8 mouse cellular contexts compared by ENCODE assay signal in the genomic region with DNA sequence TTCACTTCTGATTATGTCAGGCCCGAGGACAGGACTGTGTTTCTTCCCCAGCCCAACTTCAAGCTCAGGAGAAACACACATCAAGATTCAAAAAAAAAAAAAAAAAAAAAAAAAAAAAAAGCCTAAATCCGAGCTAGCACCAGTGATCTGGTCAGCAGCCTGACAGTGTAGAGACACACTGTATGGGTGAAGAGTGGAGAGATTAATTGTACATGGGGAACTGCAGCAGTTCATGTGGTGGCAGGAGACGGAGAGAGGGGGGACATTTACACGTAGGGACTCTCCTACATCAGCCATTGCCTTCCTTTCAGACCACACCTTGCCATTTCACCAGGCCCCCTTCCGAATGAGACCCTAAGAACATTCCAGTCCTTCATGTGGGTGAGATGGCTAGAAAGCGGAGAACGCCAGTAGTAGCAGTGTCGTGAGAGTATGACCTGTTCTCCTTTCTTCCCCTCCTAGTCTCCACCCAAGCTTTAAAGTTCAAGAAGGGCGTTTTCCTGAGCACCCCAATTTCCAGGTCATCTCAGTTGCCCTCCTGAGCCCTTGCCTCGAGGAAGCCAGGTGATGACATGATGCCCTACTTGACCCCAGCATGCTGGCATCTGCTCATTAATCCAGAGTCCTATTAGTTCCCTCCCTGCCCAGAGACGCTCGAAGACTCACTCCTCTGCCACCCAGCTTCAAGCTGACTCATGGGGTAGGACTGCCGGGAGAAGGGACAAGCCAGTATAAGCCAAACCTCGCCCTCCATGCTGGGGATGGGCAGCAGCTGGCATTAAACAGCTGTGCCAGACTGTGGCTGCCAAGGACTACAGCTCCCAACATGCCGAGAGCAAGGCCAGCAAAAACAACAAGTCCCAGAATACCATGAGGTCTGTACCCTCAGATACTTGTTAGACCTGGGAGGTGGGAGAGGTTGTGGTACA. TPM values are rescaled to one million over a fixed set of nuclear protein-coding genes. Genes with fewer than 3 reads are reported as not detected.
A peak's percentile ranks its signal among the peaks of the same experiment; 100 is the strongest.
DNase-seq lines count a peak whose midpoint lies in the region; ATAC-seq and TF ChIP-seq lines count a peak whose summit lies in the region.

No protein-coding gene starts in this region.

- no peaks in the 10 kb centered on the region for H3K9me3 ChIP-seq in kidney, embryonic 16.5 days (ENCODE audit: low read length)
- H3K9me3 ChIP-seq in liver, embryonic 16.5 days (replicated peaks; ENCODE audit: control insufficient read depth, low read length), result no peaks in the 10 kb centered on the region

- H3K4me2 ChIP-seq in kidney, embryonic 16.5 days (replicated peaks; ENCODE audit: low read depth, low read length), result peak overlapping the region; percentile 86
- H3K4me2 ChIP-seq in liver, embryonic 16.5 days (ENCODE audit: low read depth, low read length), result peak overlapping the region; percentile 83

- WGBS in heart, adult 2 months, result 37% methylated on average over 15 of the region's 15 CpGs
- WGBS in kidney, embryonic 16.5 days, result 49% methylated on average over 15 of the region's 15 CpGs
- 42% methylated on average over 15 of the region's 15 CpGs for WGBS in liver, embryonic 16.5 days (ENCODE audit: insufficient replicate concordance)
- WGBS in thymus, adult 2 months, result 79% methylated on average over 15 of the region's 15 CpGs

- ATAC-seq in kidney, embryonic 16.5 days (ENCODE audit: low FRiP score, low TSS enrichment), result no peak
- peak; percentile 17 for ATAC-seq in liver, embryonic 16.5 days (ENCODE audit: low read depth)

- no peaks in the 10 kb centered on the region for H3K27me3 ChIP-seq in heart, adult 2 months (ENCODE audit: control insufficient read depth, insufficient read depth, low read length)
- no peaks in the 10 kb centered on the region for H3K27me3 ChIP-seq in kidney, embryonic 16.5 days (ENCODE audit: insufficient read depth, low read length)
- H3K27me3 ChIP-seq in liver, embryonic 16.5 days (ENCODE audit: control insufficient read depth, insufficient read depth, low read depth, low read length), result no peaks in the 10 kb centered on the region
- H3K27me3 ChIP-seq in thymus, adult 2 months (ENCODE audit: control insufficient read depth, insufficient read depth, low read length), result no peaks in the 10 kb centered on the region

- intact Hi-C loops in heart, adult 2 months (cut with DNase I), result no loop called here

- peak overlapping the region; percentile 86 for H3K27ac ChIP-seq in heart, adult 2 months
- no peak overlapping the region for H3K27ac ChIP-seq in kidney, embryonic 16.5 days (ENCODE audit: low read length)
- H3K27ac ChIP-seq in liver, embryonic 16.5 days (ENCODE audit: low read length), result peak overlapping the region; percentile 92
- H3K27ac ChIP-seq in thymus, adult 2 months (ENCODE audit: control insufficient read depth, insufficient read depth, low read length), result no peak overlapping the region

- TF ChIP-seq EP300 in heart, adult 2 months (IDR thresholded peaks at IDR 0.05; ENCODE audit: insufficient read depth, low read depth, low read length), result no peak

- DNase-seq in ovary, adult 18-20 months (ENCODE audit: low spot score), result peak; percentile 55
- DNase-seq in ovary, postnatal 14 days (ENCODE audit: low spot score), result no peak
- DNase-seq in brain, adult 2 months (ENCODE audit: low read depth, low spot score), result peak; percentile 87
- peak; percentile 40 to 53 for DNase-seq in heart, adult 2 months
- DNase-seq in right cerebral cortex, postnatal 14 days, result peak; percentile 61
- DNase-seq in thymus, adult 2 months, result no peak

- TF ChIP-seq POLR2A in heart, adult 2 months (IDR thresholded peaks at IDR 0.05; ENCODE audit: insufficient read depth, low read depth, low read length), result no peak
- TF ChIP-seq POLR2A in thymus, adult 2 months (IDR thresholded peaks at IDR 0.05; ENCODE audit: control insufficient read depth, extremely low read depth, insufficient read depth, low read length, poor library complexity), result no peak

- peaks cover 9% of the 10 kb centered on the region for H3K4me1 ChIP-seq in heart, adult 2 months (ENCODE audit: control insufficient read depth, insufficient read depth, low read length)
- H3K4me1 ChIP-seq in kidney, embryonic 16.5 days (ENCODE audit: insufficient read depth, low read length), result peaks cover 26% of the 10 kb centered on the region
- peaks cover 46% of the 10 kb centered on the region for H3K4me1 ChIP-seq in liver, embryonic 16.5 days (ENCODE audit: control insufficient read depth, low read depth, low read length)
- H3K4me1 ChIP-seq in thymus, adult 2 months (replicated peaks; ENCODE audit: control insufficient read depth, insufficient read depth, low read length), result peaks cover 11% of the 10 kb centered on the region

- H3K36me3 ChIP-seq in heart, adult 2 months (ENCODE audit: control insufficient read depth, insufficient read depth, low read length), result no peaks in the 10 kb centered on the region
- H3K36me3 ChIP-seq in kidney, embryonic 16.5 days (ENCODE audit: insufficient read depth, low read length), result peaks cover 17% of the 10 kb centered on the region
- H3K36me3 ChIP-seq in liver, embryonic 16.5 days (ENCODE audit: control insufficient read depth, insufficient read depth), result peaks cover 26% of the 10 kb centered on the region
- no peaks in the 10 kb centered on the region for H3K36me3 ChIP-seq in thymus, adult 2 months (ENCODE audit: control insufficient read depth, insufficient read depth, low read length)

- H3K4me3 ChIP-seq in heart, adult 2 months, result peak overlapping the region; percentile 78
- H3K4me3 ChIP-seq in kidney, embryonic 16.5 days (ENCODE audit: low read length), result peak overlapping the region; percentile 77
- H3K4me3 ChIP-seq in liver, embryonic 16.5 days (ENCODE audit: low read depth, low read length), result peak overlapping the region; percentile 84
- H3K4me3 ChIP-seq in thymus, adult 2 months (ENCODE audit: control insufficient read depth, insufficient read depth, low read length), result no peak overlapping the region

- TF ChIP-seq CTCF in heart, adult 2 months (IDR thresholded peaks at IDR 0.05), result no peak
- TF ChIP-seq CTCF in thymus, adult 2 months (IDR thresholded peaks at IDR 0.05; ENCODE audit: borderline replicate concordance, control insufficient read depth, extremely low read depth, insufficient read depth, low read length, poor library complexity), result no peak

- H3K79me2 ChIP-seq in heart, adult 2 months (replicated peaks; ENCODE audit: control insufficient read depth, insufficient read depth, low read length), result no peaks in the 10 kb centered on the region; the same call in 1 of the 2 replicates

- H3K9ac ChIP-seq in heart, adult 2 months (ENCODE audit: low read depth, low read length), result 0 out of 2 replicates have a peak overlapping the region, but pooled peaks have one; percentile 1
- H3K9ac ChIP-seq in kidney, embryonic 16.5 days (replicated peaks; ENCODE audit: low read length), result peak overlapping the region; percentile 84
- peak overlapping the region; percentile 92 for H3K9ac ChIP-seq in liver, embryonic 16.5 days (ENCODE audit: low read depth, low read length)

RNA-seq across cellular contexts. Expression of a gene that starts 7.2 kb away (rescaled TPM):
- total RNA-seq in heart, adult 2 months (2021), result 10 to 100 TPM; 26.3 to 33.1 TPM
- polyA plus RNA-seq in heart, adult 2 months (2012; rRNA removed), result 19.6 and 21.3 TPM in 2 replicates
- polyA plus RNA-seq in kidney, embryonic 16.5 days (2015; fragmentation: Nextera tagmentation; extraction: Ambion mirVana), result 11.7 and 12.9 TPM in 2 replicates
- polyA plus RNA-seq in liver, embryonic 16.5 days (2015; fragmentation: Nextera tagmentation; extraction: Ambion mirVana), result 33.4 and 41.3 TPM in 2 replicates
- 8.3 and 9.8 TPM in 2 replicates for polyA plus RNA-seq in thymus, adult 2 months (2012; rRNA removed)

RNA-seq across cellular contexts. Expression of a gene that starts 7.3 kb away (rescaled TPM):
- total RNA-seq in heart, adult 2 months (2021), result 100 to 1,000 TPM; 101 to 114 TPM
- 97.3 and 117 TPM in 2 replicates for polyA plus RNA-seq in heart, adult 2 months (2012; rRNA removed)
- polyA plus RNA-seq in kidney, embryonic 16.5 days (2015; fragmentation: Nextera tagmentation; extraction: Ambion mirVana), result 363 and 374 TPM in 2 replicates
- polyA plus RNA-seq in liver, embryonic 16.5 days (2015; fragmentation: Nextera tagmentation; extraction: Ambion mirVana), result 176 and 193 TPM in 2 replicates
- 71.2 and 78.5 TPM in 2 replicates for polyA plus RNA-seq in thymus, adult 2 months (2012; rRNA removed)

RNA-seq across cellular contexts. Expression of a gene that starts 13.2 kb away (rescaled TPM):
- total RNA-seq in heart, adult 2 months (2021), result 10 to 100 TPM; 21.0 to 26.5 TPM
- polyA plus RNA-seq in heart, adult 2 months (2012; rRNA removed), result 20.1 and 27.1 TPM in 2 replicates
- 29.8 and 32.2 TPM in 2 replicates for polyA plus RNA-seq in kidney, embryonic 16.5 days (2015; fragmentation: Nextera tagmentation; extraction: Ambion mirVana)
- 12.4 and 14.7 TPM in 2 replicates for polyA plus RNA-seq in liver, embryonic 16.5 days (2015; fragmentation: Nextera tagmentation; extraction: Ambion mirVana)
- polyA plus RNA-seq in thymus, adult 2 months (2012; rRNA removed), result 47.4 and 54.5 TPM in 2 replicates

RNA-seq across cellular contexts. Expression of a gene that starts 19.9 kb away (rescaled TPM):
- 10 to 100 TPM in 1 of 2 experiments, 1 to 10 TPM in 1; 10.0 to 10.9 TPM for total RNA-seq in heart, adult 2 months (2021)
- polyA plus RNA-seq in heart, adult 2 months (2012; rRNA removed), result 6.7 and 11.7 TPM in 2 replicates
- 6.8 and 8.6 TPM in 2 replicates for polyA plus RNA-seq in kidney, embryonic 16.5 days (2015; fragmentation: Nextera tagmentation; extraction: Ambion mirVana)
- polyA plus RNA-seq in liver, embryonic 16.5 days (2015; fragmentation: Nextera tagmentation; extraction: Ambion mirVana), result 0.51 and 0.57 TPM in 2 replicates
- polyA plus RNA-seq in thymus, adult 2 months (2012; rRNA removed), result 1.7 and 2.7 TPM in 2 replicates

RNA-seq across cellular contexts. Expression of a gene that starts 28.5 kb away (rescaled TPM):
- total RNA-seq in heart, adult 2 months (2021), result 1 to 10 TPM; 2.8 to 3.2 TPM
- 3.9 and 4.9 TPM in 2 replicates for polyA plus RNA-seq in heart, adult 2 months (2012; rRNA removed)
- 19.5 and 20.6 TPM in 2 replicates for polyA plus RNA-seq in kidney, embryonic 16.5 days (2015; fragmentation: Nextera tagmentation; extraction: Ambion mirVana)
- 7.8 and 9.4 TPM in 2 replicates for polyA plus RNA-seq in liver, embryonic 16.5 days (2015; fragmentation: Nextera tagmentation; extraction: Ambion mirVana)
- 50.0 and 59.1 TPM in 2 replicates for polyA plus RNA-seq in thymus, adult 2 months (2012; rRNA removed)

Comparison
In these comparisons a context has a peak if more than half of its experiments do, and no peak if none do; other contexts are left out.
1. DNase-seq: peak in ovary, adult 18-20 months (single experiment), brain, adult 2 months (single experiment), heart, adult 2 months (2 of 2) and right cerebral cortex, postnatal 14 days (single experiment); none in ovary, postnatal 14 days (single experiment) and thymus, adult 2 months (single experiment).
2. H3K27ac ChIP-seq: peak in heart, adult 2 months (single experiment) and liver, embryonic 16.5 days (single experiment); none in kidney, embryonic 16.5 days (single experiment) and thymus, adult 2 months (single experiment).
3. H3K9ac ChIP-seq: peak in every context shown above with its lines; median percentile 92 in liver, embryonic 16.5 days; 84 in kidney, embryonic 16.5 days; 1 in heart, adult 2 months.